16 mouse cellular contexts compared by ENCODE assay signal in genomic region chr1:107511252-107511651, GRCm38 (mm10). TPM values are rescaled to one million over a fixed set of nuclear protein-coding genes. Genes with fewer than 3 reads are reported as not detected.
"Had no signal": no experiment of that assay in that cellular context is flagged by ENCODE, and none has a peak within 500 bp of the region (broad histone marks: within the 10 kb centered on the region; RNA-seq: fewer than 3 reads in every experiment).

Gene Serpinb2 (plus strand): TSS chr1:107511423.

- H3K27me3 ChIP-seq: limb, embryonic 12.5 days; neural tube, embryonic 13.5 days had no signal

- H3K36me3 ChIP-seq: limb, embryonic 12.5 days; midbrain, embryonic 10.5 days; neural tube, embryonic 13.5 days had no signal

- DNase-seq: kidney, adult 9 months; kidney, postnatal 36 days; layer of hippocampus, adult 9-11 months; layer of hippocampus, postnatal 36 days; lung, adult 18-20 months; midbrain, embryonic 14.5 days; right cerebral cortex, adult 18-20 months; right cerebral cortex, postnatal 25 days; thymus, adult 18-20 months; thymus, postnatal 14 days had no signal

- H3K4me3 ChIP-seq: limb, embryonic 12.5 days; midbrain, embryonic 10.5 days; neural tube, embryonic 13.5 days had no signal

- H3K4me1 ChIP-seq: limb, embryonic 12.5 days; midbrain, embryonic 10.5 days; neural tube, embryonic 13.5 days had no signal

- H3K4me2 ChIP-seq: limb, embryonic 12.5 days; neural tube, embryonic 13.5 days had no signal

- H3K9me3 ChIP-seq: limb, embryonic 12.5 days; midbrain, embryonic 10.5 days; neural tube, embryonic 13.5 days had no signal

- H3K27ac ChIP-seq: kidney, postnatal 0 days; limb, embryonic 12.5 days; liver, embryonic 14.5 days; midbrain, embryonic 10.5 days; neural tube, embryonic 13.5 days had no signal

- H3K9ac ChIP-seq: limb, embryonic 12.5 days; liver, embryonic 14.5 days; neural tube, embryonic 13.5 days had no signal

RNA-seq across cellular contexts. Expression of gene Serpinb2, which starts in this region (rescaled TPM):
- polyA plus RNA-seq: kidney, postnatal 0 days; liver, adult 2 months; midbrain, embryonic 10.5 days; midbrain, embryonic 14.5 days had no signal
